Mouse (Mus musculus) liver, adult 2 months (tissue): Measurements from ENCODE around the gene Cdkn2c.

Experiments used
- CTCF ChIP-seq: fragments of 200-500 bp; IDR thresholded peaks from 2 replicates; pipeline ENCODE4 v1.5.1; 2011; ENCODE audit warnings: low read depth, low read length, control low read depth
- POLR2A ChIP-seq: fragments of 200-500 bp; IDR thresholded peaks from 2 replicates; pipeline ENCODE4 v1.6.1; 2011; ENCODE audit warnings: low read length, control low read depth; ENCODE audit not compliant: insufficient read depth; ENCODE audit errors: extremely low read depth

DNA sequence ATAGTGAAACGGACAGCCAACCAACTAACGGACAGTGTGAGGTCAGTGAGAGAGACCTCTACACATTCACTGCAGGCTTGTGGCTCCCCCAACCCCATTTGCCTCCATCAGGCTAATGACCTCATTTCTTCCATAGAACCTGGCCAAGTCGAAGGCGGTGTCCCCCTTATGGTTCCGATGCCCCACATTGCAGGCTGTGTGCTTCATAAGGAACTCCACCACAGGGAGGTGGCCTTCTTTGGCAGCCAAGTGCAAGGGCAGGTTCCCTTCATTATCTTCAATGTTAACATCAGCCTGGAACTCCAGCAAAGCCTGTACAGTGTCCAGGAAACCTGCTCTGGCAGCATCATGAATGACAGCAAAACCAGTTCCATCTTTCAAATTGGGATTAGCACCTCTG lies 5.8 kb downstream of the Cdkn2c start:
- TF ChIP-seq CTCF (no peak), POLR2A (no peak)
